Mouse (Mus musculus) thymus, adult 2 months (tissue): ENCODE measurements around the gene Homer2. TPM values are rescaled to one million over a fixed set of nuclear protein-coding genes. Genes with fewer than 3 reads are reported as not detected.

Experiments
- DNase-seq: peaks from one replicate; pipeline ENCODE4 v3.0.0; 2021
- H3K27ac ChIP-seq: fragments of 200-500 bp; 2 replicates; pipeline ENCODE4 v1.5.1; 2012; ENCODE audit warnings: low read length, control low read depth; ENCODE audit not compliant: control insufficient read depth, insufficient read depth
- H3K27me3 ChIP-seq: fragments of 200-500 bp; 2 replicates; pipeline ENCODE4 v1.6.1; 2012; ENCODE audit warnings: mild to moderate bottlenecking, low read length, moderate library complexity, mixed read lengths; ENCODE audit not compliant: control insufficient read depth, insufficient read depth
- H3K36me3 ChIP-seq: fragments of 200-500 bp; 2 replicates; pipeline ENCODE4 v1.6.1; 2012; ENCODE audit warnings: mild to moderate bottlenecking, low read length, moderate library complexity; ENCODE audit not compliant: control insufficient read depth, insufficient read depth
- H3K4me1 ChIP-seq: fragments of 200-500 bp; replicated peaks from 2 replicates; pipeline ENCODE4 v1.6.1; 2012; ENCODE audit warnings: low read length; ENCODE audit not compliant: control insufficient read depth, insufficient read depth
- H3K4me3 ChIP-seq: fragments of 200-500 bp; 2 replicates; pipeline ENCODE4 v1.5.1; 2012; ENCODE audit warnings: mild to moderate bottlenecking, low read length, control low read depth, moderate library complexity; ENCODE audit not compliant: control insufficient read depth, insufficient read depth
- CTCF ChIP-seq: fragments of 200-500 bp; IDR thresholded peaks from 2 replicates; pipeline ENCODE4 v1.5.1; 2012; ENCODE audit warnings: mild to moderate bottlenecking, control low read depth, low read length, moderate library complexity, borderline replicate concordance; ENCODE audit not compliant: control insufficient read depth, poor library complexity, insufficient read depth; ENCODE audit errors: extremely low read depth
- POLR2A ChIP-seq: fragments of 200-500 bp; IDR thresholded peaks from 2 replicates; pipeline ENCODE4 v1.6.1; 2012; ENCODE audit warnings: mild to moderate bottlenecking, low read length, control low read depth, moderate library complexity; ENCODE audit not compliant: control insufficient read depth, poor library complexity, insufficient read depth; ENCODE audit errors: extremely low read depth
- WGBS: fragments of 180-500 bp; shearing (Covaris S2); methylation state at CpG from one replicate; pipeline ENCODE4 v1.1.7; 2018; 5-methylcytosine and 5-hydroxymethylcytosine counted together
- polyA plus RNA-seq: library from polyadenylated mRNA; depleted of rRNA; stranded (reverse); fragments of >200 nt; gene quantifications from 2 replicates; pipeline ENCODE4 v1.2.3, GENCODE M21; 2012

Gene Homer2
- polyA plus RNA-seq, 1 experiment: 2.4 TPM

DNA sequence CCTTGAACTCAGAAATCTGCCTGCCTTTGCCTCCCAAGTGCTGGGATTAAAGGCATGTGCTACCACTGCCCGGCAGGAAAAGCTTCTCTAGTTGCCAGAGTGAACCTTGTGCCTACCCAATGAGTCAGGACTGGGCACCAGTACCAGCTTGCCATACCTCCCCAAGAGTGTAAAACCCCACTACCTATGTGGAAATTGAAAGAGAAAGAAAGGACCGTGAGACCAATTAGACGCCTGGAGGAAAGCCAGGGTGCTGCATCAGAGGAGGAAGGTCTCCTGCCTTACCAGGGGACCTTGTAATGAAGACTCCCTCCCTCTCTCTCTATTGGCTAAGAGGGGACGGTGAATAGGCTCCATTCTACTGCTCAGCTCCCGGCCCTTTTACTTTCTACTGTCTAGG, 59.4 kb downstream of the Homer2 start:
- DNase-seq: no peak
- Histone ChIP-seq H3K27me3 (no peaks in the 10 kb centered on the region), H3K4me1 (no peaks in the 10 kb centered on the region), H3K36me3 (no peaks in the 10 kb centered on the region), H3K27ac (no peak overlapping the region), H3K4me3 (no peak overlapping the region)
- WGBS: 41% methylated on average over 5 of the region's 5 CpGs
- TF ChIP-seq CTCF (no peak), POLR2A (no peak)

DNA sequence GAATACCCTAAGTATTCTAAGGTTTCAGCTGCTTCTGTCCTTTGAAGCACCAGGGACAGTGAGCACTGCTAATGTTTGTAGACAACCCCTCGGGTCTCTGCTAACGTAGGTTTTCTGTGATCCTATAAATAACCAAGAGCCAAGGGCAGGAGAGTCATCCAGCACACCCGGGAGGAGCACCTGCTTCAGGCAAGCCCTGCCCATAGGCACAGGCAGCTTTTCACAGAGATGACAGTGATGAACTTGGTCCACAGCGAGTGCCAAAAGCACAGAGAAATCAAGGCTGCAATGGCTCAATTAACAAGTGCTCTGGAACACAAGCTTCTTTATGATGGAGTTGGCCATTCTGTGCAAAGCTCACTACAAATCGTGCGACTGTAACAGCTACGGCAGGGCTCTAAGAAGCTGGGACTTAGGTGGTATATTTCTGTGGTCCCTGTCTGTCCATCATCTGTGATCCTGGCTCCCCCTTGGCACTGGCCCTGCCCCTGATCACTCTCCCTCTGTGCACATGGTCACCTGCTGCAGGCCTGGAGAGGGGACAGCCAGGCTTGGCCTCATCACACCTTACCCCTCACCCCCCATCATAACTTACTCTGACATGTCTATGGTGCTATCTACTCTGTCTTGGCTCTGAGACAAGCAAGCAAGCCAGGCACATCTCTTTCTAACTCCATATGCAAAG, 62.6 kb downstream of the Homer2 start:
- Histone ChIP-seq H3K27me3 (no peaks in the 10 kb centered on the region; the same call in 1 of the 2 replicates), H3K27ac (no peak overlapping the region), H3K4me3 (no peak overlapping the region), H3K4me1 (no peaks in the 10 kb centered on the region), H3K36me3 (no peaks in the 10 kb centered on the region)
- no peak for DNase-seq
- TF ChIP-seq CTCF (no peak), POLR2A (no peak)
- 85% methylated on average over 7 of the region's 7 CpGs for WGBS

DNA sequence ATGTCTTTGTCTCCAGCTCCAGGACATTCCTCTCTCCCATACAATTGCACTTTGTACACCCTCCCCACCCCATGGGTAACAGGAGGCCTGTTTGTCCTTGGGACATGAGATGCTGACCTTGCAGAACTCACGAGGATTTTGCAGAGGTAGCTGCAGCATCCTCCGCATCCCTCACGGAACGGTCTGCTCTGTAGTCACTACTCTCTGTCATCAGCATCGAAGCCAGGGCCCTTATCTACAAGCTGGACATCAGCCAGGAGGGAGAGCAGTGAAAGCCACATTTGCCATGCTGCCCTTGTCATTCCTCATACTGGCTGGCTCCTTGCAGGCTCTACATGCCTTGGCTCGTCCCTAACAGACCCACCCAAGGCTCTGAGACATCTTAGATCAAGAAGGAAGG, 66.2 kb downstream of the Homer2 start:
- Histone ChIP-seq H3K36me3 (no peaks in the 10 kb centered on the region), H3K27me3 (no peaks in the 10 kb centered on the region; the same call in 1 of the 2 replicates), H3K4me3 (no peak overlapping the region), H3K27ac (no peak overlapping the region), H3K4me1 (no peaks in the 10 kb centered on the region)
- no peak for DNase-seq
- TF ChIP-seq CTCF (no peak), POLR2A (no peak)
- 82% methylated on average over 6 of the region's 6 CpGs for WGBS

DNA sequence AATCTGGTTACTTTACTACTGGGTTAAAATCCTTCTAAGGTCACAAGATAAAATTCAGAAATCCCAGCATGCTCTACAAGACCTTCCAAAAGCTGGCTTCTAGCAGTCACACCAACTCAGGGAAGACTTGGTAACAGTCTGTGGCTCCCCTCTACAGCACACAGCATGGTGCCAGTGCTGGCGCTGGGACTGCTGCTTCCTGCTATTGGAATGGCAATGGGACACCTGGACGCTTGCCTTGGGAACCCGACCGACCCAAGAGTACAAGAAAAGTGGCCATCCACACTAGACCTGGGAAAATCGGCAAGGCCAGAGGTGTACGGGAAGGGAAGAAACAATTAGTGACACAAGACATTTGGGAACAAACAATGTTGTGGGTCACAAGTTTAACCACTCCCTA, 74.7 kb downstream of the Homer2 start:
- Histone ChIP-seq H3K36me3 (no peaks in the 10 kb centered on the region), H3K4me1 (no peaks in the 10 kb centered on the region), H3K27me3 (no peaks in the 10 kb centered on the region), H3K4me3 (no peak overlapping the region), H3K27ac (no peak overlapping the region)
- WGBS: 91% methylated on average over 6 of the region's 6 CpGs
- DNase-seq: no peak
- TF ChIP-seq CTCF (no peak), POLR2A (no peak)

DNA sequence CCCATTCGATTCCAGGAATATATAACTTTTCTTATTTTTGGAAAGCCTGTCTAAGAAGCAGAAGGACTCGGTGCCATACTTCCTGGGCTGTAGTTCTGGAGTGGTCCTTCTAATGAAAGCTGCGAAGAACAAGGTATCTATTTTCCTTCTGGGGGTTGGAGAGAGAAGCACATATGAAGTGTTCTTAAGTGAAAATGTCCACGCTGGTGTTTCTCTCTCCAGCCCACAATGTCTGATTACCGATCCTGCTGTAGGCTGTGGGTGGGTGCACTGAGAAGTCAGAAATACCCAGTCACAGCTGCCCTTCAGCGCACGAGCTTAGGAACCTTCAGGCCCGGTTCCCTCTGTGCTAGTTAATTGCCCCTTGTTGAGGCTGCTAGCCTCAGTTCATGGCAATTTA, 76.1 kb downstream of the Homer2 start:
- DNase-seq: no peak
- TF ChIP-seq CTCF: no peak
- TF ChIP-seq POLR2A: no peak
- Histone ChIP-seq H3K27me3 (no peaks in the 10 kb centered on the region), H3K4me3 (no peak overlapping the region), H3K4me1 (no peaks in the 10 kb centered on the region), H3K27ac (no peak overlapping the region), H3K36me3 (no peaks in the 10 kb centered on the region)
- 94% methylated on average over 8 of the region's 8 CpGs for WGBS

DNA sequence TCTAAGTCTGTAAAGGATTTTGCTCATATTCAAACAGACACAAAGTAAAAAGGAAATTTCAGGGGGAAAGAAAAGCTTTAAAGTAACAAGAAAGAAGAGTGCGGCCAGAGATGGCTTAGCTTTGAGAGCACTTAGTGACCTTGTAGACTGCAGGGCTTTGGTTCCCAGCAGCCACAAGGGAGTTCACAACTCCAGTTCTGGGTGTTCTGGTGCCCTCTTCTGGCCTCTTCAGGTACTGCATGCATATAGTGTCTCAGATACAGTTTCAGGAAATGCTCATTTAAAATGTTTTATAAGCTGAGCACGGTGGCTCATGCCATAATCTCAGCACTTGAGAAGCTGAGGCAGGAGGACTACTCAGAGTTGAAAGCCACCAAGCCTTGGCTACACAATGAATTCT, 80.9 kb downstream of the Homer2 start:
- Histone ChIP-seq H3K27me3 (no peaks in the 10 kb centered on the region), H3K27ac (no peak overlapping the region), H3K36me3 (no peaks in the 10 kb centered on the region), H3K4me3 (no peak overlapping the region), H3K4me1 (no peaks in the 10 kb centered on the region)
- no peak for TF ChIP-seq CTCF
- no peak for TF ChIP-seq POLR2A
- WGBS: 74% methylated on average over 2 of the region's 2 CpGs
- DNase-seq: peak; percentile 46

DNA sequence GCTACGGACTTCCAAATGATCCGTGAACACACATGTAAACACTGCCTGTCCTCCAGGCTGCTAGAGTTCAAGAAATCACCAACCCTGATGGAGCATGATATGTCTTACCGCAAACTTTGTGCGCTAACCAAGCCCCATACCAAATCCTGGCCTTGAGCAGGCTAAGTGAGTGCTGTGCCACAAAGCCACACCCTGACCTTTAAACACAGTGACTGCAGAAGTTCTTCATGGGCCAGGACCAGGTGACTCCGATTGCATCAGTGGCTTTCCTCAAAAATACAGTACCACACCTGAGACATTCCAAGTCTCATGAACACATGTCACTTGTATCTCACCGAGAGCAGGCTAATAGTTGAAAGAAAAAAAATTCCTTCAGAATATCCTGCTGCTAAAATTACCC, 83.6 kb downstream of the Homer2 start:
- Histone ChIP-seq H3K4me3 (no peak overlapping the region), H3K4me1 (no peaks in the 10 kb centered on the region), H3K36me3 (no peaks in the 10 kb centered on the region), H3K27ac (no peak overlapping the region), H3K27me3 (no peaks in the 10 kb centered on the region)
- no peak for DNase-seq
- TF ChIP-seq CTCF (no peak), POLR2A (no peak)
- 92% methylated on average over 6 of the region's 6 CpGs for WGBS
